Mouse (Mus musculus): ENCODE results near the gene Eva1a.

Eva1a gene

GRCm38 (mm10) chr6:82040834-82041487 lies at the start of gene Eva1a:
TSS of gene Eva1a (plus strand) at chr6:82041043.
- DNase-seq = peak; percentile 35

DNA sequence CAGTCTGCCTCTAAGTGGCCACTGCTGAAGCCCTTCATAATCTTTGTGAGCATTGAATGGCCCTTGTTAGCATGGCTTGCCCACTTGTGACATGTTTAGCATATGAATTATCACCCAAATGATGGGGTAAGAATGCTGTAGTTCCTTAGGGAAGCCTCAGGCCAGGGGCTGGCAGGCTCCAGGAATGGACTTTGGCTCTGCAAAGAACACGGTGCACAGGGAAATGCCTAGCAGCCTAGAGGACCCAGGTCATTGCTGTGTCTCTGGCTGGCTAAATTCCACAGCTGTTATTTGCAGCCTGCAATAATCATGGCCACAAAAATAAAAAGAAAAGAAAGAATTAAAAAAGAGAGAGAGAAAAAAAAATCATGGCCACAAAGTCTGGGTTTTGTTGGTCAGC lies 28.5 kb upstream of the Eva1a start:
- DNase-seq = peak; percentile 71

GRCm38 (mm10) chr6:82021074-82021473 lies 19.8 kb upstream of the Eva1a start:
- DNase-seq = no peak

- DNase-seq = no peak
These were observed 19.3 kb upstream of the Eva1a start for GRCm38 (mm10) chr6:82021494-82021893.

DNA sequence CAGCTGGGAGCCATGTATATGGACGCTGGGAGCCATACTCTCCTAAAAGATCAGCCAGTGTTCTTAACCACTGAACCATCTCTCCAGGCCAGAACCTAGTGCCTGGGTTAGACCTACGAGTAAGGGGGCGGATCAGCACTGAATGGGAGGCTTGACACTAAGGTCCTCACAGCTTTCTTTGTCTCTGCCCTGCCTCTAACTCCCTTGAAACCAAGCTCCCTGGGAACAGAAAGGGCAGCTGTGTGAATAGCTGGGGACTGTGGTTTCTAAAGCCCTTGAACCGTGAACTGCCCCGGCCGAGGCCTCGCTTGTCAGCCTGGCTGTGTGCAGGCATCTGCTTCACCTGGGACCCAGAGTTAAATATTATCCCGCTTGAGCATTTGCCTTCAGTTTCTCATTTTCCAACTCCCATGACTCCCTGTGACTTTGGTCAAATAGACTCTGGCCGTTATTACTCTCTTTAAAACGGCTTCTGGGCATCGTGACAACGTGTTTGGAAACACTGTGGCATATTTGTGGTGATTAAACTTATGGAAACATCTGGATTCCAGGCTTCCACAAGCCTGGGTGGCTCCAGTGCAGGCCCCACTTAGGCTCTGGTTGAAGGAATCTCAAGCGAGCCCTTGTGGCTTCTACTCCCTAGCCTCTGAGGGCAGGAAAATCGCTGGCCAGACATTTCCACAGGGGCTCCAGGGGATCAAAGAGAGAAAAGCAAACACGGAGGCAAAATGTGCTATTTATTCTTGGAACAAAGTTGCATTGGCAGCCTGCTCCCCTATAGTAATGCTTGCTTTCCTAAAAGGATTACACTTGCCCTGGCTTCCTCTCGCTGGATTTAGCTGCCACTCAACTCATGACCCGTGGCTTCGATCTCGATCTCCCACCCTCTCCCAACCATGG lies 11.0 kb upstream of the Eva1a start:
- DNase-seq = peak; percentile 90

DNA sequence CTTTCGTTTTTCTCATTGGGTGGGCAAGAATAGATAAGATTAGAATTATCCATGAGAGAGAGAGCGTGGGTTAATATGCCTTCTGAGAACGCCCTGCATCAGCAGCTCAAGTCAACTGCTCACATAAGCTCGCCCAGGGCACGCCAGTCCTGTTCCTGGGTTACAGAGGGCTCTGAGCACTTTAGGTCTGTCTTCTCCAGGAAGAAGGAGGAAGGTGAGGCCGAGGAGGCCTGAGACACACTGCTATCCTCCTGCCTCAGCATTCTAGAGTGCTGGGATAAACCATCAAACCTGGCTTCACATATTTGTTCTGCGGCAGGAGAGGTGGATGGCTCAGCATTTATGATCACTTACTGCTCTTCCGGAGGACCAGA lies 10.3 kb upstream of the Eva1a start:
- peak; percentile 28 for DNase-seq

DNA sequence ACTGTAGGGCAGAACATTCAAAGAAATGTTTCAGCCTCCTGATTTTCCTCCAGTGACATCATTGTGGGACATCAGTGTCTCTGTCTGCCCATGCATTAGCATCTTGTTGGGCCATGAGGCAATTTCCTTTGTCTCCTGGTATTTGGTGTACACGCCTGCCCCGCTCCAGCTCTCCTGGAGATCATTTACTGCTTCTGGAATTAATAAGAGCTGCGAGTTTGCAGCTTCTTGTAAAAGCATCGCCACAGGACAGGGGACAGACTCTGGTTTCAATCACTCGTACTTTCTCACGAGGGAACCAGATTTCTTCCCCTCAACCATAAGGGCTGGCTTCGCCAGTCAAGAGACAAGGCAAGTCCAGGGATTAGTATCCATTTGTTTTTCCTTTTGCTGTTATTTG lies 3.6 kb upstream of the Eva1a start:
- DNase-seq = no peak

GRCm38 (mm10) chr6:82039193-82039592 lies 1.6 kb upstream of the Eva1a start:
- DNase-seq = no peak

DNA sequence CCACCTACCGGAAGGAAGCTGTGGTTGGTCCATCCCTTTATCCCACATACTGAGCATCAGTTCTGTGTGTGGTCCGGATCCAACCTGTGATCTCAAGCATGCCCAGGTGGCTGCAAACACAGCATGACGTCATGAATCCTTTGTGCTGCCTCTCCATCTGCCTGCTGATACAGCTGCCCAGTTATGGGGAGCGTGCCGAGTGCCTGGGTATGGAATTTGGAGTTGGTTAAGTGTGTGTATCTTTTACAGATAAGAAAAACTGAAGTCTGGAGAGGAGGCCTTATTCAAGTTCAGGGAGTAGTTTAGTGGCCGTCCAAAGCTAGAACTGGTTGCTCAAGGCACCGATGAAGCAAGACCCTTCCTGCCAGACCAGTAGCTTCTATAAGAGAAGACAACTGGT lies 875 bp upstream of the Eva1a start:
- DNase-seq = no peak

DNA sequence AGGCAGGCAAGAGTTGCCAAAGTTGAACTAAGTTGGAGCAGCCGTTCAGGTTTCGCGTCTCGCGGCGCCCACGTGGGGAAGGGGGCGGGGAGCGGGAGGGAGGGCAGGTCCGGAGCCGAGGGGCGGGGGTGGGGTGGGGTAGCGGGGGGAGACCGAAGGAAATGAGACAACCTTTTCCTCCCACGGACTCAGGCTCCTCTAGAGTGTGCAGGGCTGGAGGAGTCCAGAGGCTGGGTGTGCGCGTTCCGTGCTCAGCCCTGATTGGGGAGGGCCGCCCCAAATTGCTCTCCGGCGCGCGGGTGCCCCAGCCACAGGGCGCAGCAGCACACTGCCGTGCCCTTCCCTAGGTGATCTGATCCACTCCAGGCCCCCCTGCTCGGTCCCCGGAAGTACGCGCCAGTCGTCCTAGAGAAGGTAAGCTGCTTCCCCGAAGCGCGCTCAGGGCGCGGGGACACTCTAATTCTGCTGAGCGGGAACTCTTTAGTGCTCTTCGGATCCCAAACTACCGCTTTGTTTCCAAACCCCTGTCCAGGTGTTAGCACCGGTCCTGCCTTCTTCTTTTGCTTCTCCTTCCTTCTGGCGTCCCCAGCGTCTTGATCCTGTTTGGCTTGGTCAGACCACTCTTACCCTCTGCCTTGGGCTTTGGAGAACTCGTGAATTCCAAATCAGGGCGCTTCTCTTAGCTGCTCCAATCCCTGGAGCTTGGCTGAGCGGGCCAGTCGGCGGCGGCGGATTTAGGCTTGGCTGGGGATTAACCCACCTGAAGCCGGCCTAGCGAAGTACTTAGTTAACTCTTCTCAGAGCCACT lies 849 bp downstream of the Eva1a start:
- peak; percentile 83 for DNase-seq

DNA sequence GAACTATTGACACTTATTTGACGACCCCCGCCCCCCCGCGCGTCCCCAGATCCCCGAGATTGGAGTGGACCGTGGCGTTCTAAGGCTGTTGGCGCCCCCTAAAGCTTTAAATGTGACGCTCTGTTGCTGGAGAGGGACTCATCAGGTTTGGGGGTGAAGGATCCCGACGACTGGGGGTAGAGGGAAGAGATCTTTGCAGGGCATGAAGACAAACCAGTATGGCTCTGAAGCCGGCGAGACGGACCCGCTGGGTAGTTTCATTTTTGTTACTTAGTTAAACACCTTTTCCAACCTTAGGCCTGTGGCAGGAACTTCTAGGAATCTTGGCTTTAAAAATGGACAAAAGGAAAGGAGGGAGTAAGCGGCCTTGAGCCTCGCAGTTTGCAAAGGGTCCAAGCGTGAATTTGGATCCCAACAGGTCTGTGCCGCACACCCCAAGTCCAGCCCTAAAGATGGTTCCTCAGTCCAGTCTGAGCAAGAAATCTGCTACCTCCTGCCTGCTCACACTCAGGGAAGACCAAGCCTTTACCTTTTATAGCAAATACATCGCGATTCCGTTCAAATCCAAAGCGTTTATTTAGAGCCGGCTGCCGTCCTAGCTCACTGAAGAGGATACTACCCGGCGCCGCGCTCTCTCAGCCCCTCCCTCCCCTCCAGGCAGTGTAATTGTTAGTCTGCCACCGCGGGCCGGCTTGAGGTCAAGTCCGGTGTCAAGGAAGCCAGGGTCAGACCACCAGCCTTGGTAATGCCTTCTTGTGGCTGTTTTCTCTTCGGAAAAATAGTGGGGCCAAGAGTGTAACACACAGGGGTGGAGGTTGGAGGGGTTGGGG lies 1.7 kb downstream of the Eva1a start:
- DNase-seq = peak; percentile 75

GRCm38 (mm10) chr6:82043634-82044033 lies 2.8 kb downstream of the Eva1a start:
- DNase-seq = peak; percentile 65

- DNase-seq = no peak
These were observed 3.7 kb downstream of the Eva1a start for GRCm38 (mm10) chr6:82044509-82044908.

DNA sequence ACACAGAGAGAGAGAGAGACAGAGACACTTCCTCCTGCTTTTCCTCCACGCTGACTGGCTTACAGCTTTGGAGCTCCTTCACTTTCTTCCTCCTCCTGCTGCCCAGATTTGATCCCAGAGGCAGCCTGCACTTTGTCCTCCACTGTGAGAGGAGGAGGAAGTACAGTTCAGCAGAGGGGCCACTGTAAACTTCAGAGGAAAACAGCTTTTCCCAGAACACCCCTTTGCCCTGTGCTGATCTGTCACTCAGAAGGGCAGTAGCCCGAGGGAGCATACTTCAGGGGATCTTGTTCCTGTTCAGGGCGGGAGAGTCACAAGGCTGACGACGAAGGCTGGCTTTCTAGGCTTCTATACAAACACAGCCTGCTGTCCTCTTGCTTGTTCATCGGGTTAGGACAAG lies 7.1 kb downstream of the Eva1a start:
- peak; percentile 77 for DNase-seq

GRCm38 (mm10) chr6:82050201-82050600 lies 9.4 kb downstream of the Eva1a start:
- DNase-seq = peak; percentile 64

DNA sequence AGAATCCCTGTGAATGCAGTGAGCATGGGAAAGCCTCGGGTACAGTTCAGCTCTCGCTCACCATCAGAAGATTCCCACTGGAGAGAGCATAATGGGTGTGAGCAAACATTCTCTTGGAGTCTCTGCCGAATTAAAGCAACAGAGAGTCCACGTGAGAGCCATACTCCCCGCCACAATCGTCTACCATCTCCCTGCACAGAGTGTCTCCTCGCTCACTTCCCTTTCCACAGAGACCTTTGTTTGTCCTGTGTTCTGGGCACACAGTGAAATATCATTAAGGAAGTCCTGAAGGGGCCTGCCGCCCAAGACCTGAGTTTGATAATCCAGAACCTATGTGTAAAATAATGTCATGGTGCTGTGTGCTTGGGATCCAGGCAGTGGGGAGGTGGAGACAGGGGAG lies 10.7 kb downstream of the Eva1a start:
- no peak for DNase-seq

DNA sequence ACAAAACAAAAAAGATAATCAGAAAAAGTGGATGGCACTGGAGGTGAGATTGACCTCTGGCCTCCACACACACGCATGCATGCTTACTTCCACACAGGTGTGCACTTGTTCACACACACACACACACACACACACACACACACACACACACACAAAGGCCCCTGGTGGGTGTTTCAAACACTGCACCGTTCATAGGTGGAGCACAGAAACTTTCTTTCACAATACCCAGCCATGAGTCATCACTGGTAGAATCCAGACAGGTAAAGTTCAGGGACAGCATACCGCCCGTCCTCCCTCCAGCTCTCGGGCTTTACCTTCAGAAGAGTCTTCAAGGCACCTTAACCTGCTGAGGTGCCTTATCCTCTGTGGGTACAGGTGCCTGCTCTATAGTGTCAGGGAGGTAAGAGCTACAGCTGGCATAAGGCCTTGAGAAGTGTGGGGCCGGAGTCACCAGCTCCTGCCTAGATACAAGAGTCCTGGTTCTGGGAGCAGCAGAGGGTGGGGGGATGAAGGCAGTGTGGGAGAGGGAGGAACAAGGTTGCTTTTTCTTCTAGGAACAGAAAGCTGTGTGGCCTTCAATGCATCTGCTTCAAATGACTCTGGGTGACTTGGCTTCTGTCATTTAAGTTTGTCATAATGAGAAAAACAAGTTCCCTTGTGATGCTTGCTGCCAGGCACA lies 11.3 kb downstream of the Eva1a start:
- no peak for DNase-seq

GRCm38 (mm10) chr6:82052726-82053118 lies 11.9 kb downstream of the Eva1a start:
- peak; percentile 35 for DNase-seq

- no peak for DNase-seq
These were observed 14.0 kb downstream of the Eva1a start for GRCm38 (mm10) chr6:82054854-82055253.

GRCm38 (mm10) chr6:82059896-82060295 lies 19.1 kb downstream of the Eva1a start:
- DNase-seq = no peak

GRCm38 (mm10) chr6:82065230-82065629 lies 24.4 kb downstream of the Eva1a start:
- DNase-seq = peak; percentile 31

DNA sequence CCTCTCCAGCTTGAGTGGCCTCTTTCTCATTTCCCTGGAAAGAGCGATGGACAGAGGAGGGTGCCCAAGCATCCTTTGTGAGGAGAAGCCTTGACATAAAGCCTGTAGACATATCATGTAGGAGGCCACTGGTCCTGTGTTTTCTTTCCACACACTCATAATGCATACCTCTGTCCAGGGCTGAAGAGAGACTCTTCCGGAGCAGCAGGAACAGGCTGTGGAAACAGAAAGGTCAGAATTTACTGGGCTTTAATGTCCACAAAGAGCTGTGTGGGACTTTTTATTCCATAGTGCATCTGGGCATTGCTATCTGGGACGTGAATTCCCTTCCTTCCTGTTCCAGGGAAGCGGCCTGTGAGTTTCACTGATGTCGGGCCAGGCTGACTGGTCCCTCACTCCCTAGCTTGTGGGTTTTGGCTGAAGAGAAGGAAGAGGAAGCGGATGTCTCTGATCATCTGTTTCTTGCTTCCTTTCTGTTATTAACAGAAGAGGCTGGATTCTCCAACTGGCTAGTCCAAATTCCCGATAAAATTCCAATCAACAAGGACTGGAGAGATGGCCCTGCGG lies 25.8 kb downstream of the Eva1a start:
- peak; percentile 56 for DNase-seq

All from kidney, postnatal 14 days (tissue).